In the genomic region with DNA sequence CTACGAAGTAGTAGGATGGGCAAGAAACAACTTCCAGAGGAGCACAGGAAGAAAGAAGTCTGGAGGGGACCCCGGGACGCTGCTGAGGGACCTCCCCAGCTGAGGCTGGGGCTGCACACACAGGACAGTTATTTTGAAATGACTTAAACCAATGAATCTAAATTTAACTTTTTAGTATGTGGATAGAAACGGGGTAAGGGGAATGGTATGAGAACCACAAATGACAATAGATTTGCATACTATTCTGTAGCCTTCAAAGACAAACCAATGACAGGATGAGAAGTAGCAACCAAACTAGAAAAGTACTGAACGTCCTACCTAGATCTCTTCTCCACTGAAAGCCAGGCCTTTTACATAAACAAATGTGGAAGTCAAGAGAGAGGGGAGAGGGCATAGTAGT, we compare ENCODE assay signal across 17 mouse cellular contexts.
"Had no signal": no experiment of that assay in that cellular context is flagged by ENCODE, and none has a peak within 500 bp of the region (broad histone marks: within the 10 kb centered on the region; RNA-seq: fewer than 3 reads in every experiment).

No protein-coding gene starts in this region.

- H3K36me3 ChIP-seq: neural tube, embryonic 12.5 days; neural tube, embryonic 13.5 days; neural tube, embryonic 15.5 days; stomach, embryonic 15.5 days had no signal

- H3K27me3 ChIP-seq: neural tube, embryonic 12.5 days; neural tube, embryonic 13.5 days; neural tube, embryonic 15.5 days; stomach, embryonic 15.5 days had no signal

- H3K4me2 ChIP-seq: neural tube, embryonic 12.5 days; neural tube, embryonic 13.5 days; neural tube, embryonic 15.5 days; stomach, embryonic 15.5 days had no signal

- H3K4me3 ChIP-seq: neural tube, embryonic 12.5 days; neural tube, embryonic 13.5 days; neural tube, embryonic 15.5 days; stomach, embryonic 15.5 days had no signal

- H3K9me3 ChIP-seq: neural tube, embryonic 12.5 days; neural tube, embryonic 13.5 days; neural tube, embryonic 15.5 days; stomach, embryonic 15.5 days had no signal

- H3K9ac ChIP-seq: neural tube, embryonic 12.5 days; neural tube, embryonic 13.5 days; neural tube, embryonic 15.5 days; stomach, embryonic 15.5 days had no signal

- H3K27ac ChIP-seq: neural tube, embryonic 12.5 days; neural tube, embryonic 13.5 days; neural tube, embryonic 15.5 days; stomach, embryonic 15.5 days; stomach, postnatal 0 days had no signal

- DNase-seq: retina, postnatal 1 day; right cerebral cortex, adult 18-20 months; right cerebral cortex, postnatal 14 days; right cerebral cortex, postnatal 25 days; right cerebral cortex, postnatal 4 days; spleen, adult 18-20 months; thymus, adult 18-20 months; thymus, adult 2 months; thymus, postnatal 14 days; thymus, postnatal 25 days; thymus, postnatal 36 days; thymus, postnatal 4 days had no signal
